Mouse (Mus musculus) C3H10T1/2 (cell line): ENCODE results near the gene 1110002E22Rik. TPM values are rescaled to one million over a fixed set of nuclear protein-coding genes. Genes with fewer than 3 reads are reported as not detected.

Experiments used
- polyA plus RNA-seq, 2 experiments: library from polyadenylated mRNA; unstranded; fragments of >200 nt; fragmentation: generic; extraction: Trizol; gene quantifications; one replicate each; pipeline ENCODE4 v1.2.1; 2012; ENCODE audit warnings: missing spikeins in 2 of 2

The 1110002E22Rik gene
- polyA plus RNA-seq, result under 1 TPM in 1 of 2 experiments, not detected in 1; 0.01 TPM

DNA sequence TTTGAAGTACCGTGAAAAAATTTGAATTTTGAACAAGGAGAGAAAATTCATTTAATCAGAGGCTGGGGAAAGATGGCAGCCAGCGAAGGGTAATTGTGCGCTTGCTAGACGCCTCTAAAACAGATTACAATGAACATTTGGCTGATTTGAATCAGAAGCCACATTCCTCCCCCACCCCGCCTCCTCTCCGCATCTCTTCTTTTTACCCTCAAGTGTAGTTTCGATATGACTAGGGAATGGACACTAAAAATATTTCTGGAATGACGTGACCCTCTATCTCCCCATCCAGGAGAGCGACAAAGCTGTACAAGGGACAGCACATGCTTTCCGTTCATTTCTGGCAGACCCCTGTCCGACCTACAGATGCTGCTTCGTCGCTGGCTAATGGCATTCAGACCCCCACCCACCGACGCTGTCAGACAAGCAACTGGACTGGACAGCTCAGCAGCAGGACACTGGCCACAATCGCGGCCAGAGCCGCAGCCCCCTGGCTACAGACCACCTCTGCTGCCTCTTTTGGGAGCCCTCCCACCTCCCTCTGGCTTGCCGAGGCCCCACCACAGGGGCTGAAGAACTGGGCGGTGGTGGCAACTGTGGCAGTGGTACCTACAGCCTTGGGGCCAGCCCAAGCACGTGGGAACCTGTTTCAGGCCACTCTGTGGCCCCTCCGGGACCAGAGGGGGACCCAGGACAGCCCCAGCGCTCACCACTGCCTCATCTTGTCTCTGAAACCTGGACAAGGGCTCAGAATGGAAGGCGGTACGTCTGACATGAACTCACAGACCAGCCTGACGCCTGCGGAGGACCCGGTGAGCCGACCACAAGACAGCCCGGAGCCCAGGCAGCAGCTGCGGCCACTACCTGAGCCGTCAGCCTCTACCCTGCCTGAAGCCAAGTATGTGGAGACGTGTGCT is at the start of gene 1110002E22Rik:
1110002E22Rik (plus strand) TSS at position 321 of the 914 bp plus-strand sequence.

DNA sequence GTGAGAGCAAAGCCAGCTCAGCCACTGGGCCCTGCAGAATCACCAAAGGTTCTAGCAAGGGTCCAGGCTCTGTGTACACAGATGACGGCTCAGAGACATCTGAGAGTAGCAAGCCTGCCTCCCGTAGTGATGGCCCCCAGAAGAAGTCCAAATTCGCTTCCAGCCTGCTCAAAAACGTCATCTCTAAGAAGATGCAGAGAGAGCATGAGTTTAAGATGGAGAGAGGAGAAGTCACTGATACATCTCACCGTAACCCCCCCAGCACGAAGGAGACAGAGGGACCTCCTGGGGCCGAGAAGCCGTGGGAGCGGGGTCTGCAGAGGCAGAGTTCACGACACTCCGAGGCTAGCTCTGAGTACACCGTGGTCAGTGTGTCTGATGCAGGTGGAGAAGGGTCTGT is 2.4 kb downstream of the 1110002E22Rik start, which contains the start of gene Gm5105:
Gm5105 (minus strand) TSS at position 101 of the 400 bp plus-strand sequence.

Other genes with a start within 250 kb of the 1110002E22Rik start
- gene H2afz, start 200.6 kb upstream of the 1110002E22Rik start, polyA plus RNA-seq, result 1,000 to 10,000 TPM in 1 of 2 experiments, 100 to 1,000 TPM in 1; 487 to 1,203 TPM
- gene Dnajb14, start 197.4 kb upstream of the 1110002E22Rik start, polyA plus RNA-seq, result 1 to 10 TPM; 1.3 to 2.2 TPM
- gene Lamtor3, start 146.5 kb upstream of the 1110002E22Rik start, polyA plus RNA-seq, result 10 to 100 TPM in 1 of 2 experiments, 1 to 10 TPM in 1; 6.6 to 34.7 TPM
- gene Dapp1, start 83.5 kb upstream of the 1110002E22Rik start, polyA plus RNA-seq, result 1 to 10 TPM; 1.5 to 4.4 TPM
- gene Gm5105, start 2.3 kb downstream of the 1110002E22Rik start, polyA plus RNA-seq, result under 1 TPM in 1 of 2 experiments, not detected in 1; 0.12 TPM
- 1 to 10 TPM; 2.1 to 2.6 TPM for gene Trmt10a, start 78.4 kb downstream of the 1110002E22Rik start, polyA plus RNA-seq
- gene Mttp, start 79.9 kb downstream of the 1110002E22Rik start, polyA plus RNA-seq, result 1 to 10 TPM in 1 of 2 experiments, under 1 TPM in 1; 0.73 to 2.6 TPM
- not detected for gene 4930579F01Rik, start 128.8 kb downstream of the 1110002E22Rik start, polyA plus RNA-seq
- gene Adh7, start 152.7 kb downstream of the 1110002E22Rik start, polyA plus RNA-seq, result 10 to 100 TPM in 1 of 2 experiments, 1 to 10 TPM in 1; 1.9 to 11.7 TPM
- gene Adh1, start 195.9 kb downstream of the 1110002E22Rik start, polyA plus RNA-seq, result 1 to 10 TPM in 1 of 2 experiments, under 1 TPM in 1; 0.26 to 9.7 TPM
- not detected for gene Adh6a, start 248.2 kb downstream of the 1110002E22Rik start, polyA plus RNA-seq